8 mouse cellular contexts compared by ENCODE assay signal in genomic region chr11:55497885-55498284, GRCm38 (mm10). TPM values are rescaled to one million over a fixed set of nuclear protein-coding genes. Genes with fewer than 3 reads are reported as not detected.
A peak's percentile ranks its signal among the peaks of the same experiment; 100 is the strongest.
DNase-seq lines count a peak whose midpoint lies in the region; ATAC-seq and TF ChIP-seq lines count a peak whose summit lies in the region.

No protein-coding gene starts in this region.

- no peak overlapping the region for H3K27ac ChIP-seq in hindbrain, embryonic 10.5 days
- H3K27ac ChIP-seq in hindbrain, embryonic 13.5 days: no peak overlapping the region
- no peak overlapping the region for H3K27ac ChIP-seq in liver, adult 2 months (replicated peaks; ENCODE audit: insufficient read depth, low read depth, low read length)
- H3K27ac ChIP-seq in neural tube, embryonic 14.5 days (ENCODE audit: low read depth, low read length): no peak overlapping the region

- no peaks in the 10 kb centered on the region for H3K79me2 ChIP-seq in liver, adult 2 months (ENCODE audit: control insufficient read depth, insufficient read depth, low read length)

- H3K36me3 ChIP-seq in hindbrain, embryonic 10.5 days: peaks cover 98% of the 10 kb centered on the region
- peaks cover 90% of the 10 kb centered on the region for H3K36me3 ChIP-seq in hindbrain, embryonic 13.5 days
- peaks cover 59% of the 10 kb centered on the region for H3K36me3 ChIP-seq in liver, adult 2 months (ENCODE audit: control insufficient read depth, insufficient read depth, low read length)
- H3K36me3 ChIP-seq in neural tube, embryonic 14.5 days (ENCODE audit: control insufficient read depth, insufficient read depth, low read length): peaks cover 57% of the 10 kb centered on the region

- TF ChIP-seq POLR2A in liver, adult 2 months (IDR thresholded peaks at IDR 0.05; ENCODE audit: extremely low read depth, insufficient read depth, low read length): no peak

- H3K9ac ChIP-seq in hindbrain, embryonic 13.5 days: no peak overlapping the region
- no peak overlapping the region for H3K9ac ChIP-seq in liver, adult 2 months (ENCODE audit: low read depth, low read length)
- H3K9ac ChIP-seq in neural tube, embryonic 14.5 days (replicated peaks; ENCODE audit: low read depth, low read length): no peak overlapping the region

- WGBS in hindbrain, embryonic 10.5 days: 74% methylated on average over 5 of the region's 5 CpGs
- 70% methylated on average over 5 of the region's 5 CpGs for WGBS in hindbrain, embryonic 13.5 days
- WGBS in liver, adult 2 months: 43% methylated on average over 5 of the region's 5 CpGs
- WGBS in neural tube, embryonic 14.5 days: 75% methylated on average over 5 of the region's 5 CpGs

- no peak overlapping the region for H3K4me2 ChIP-seq in hindbrain, embryonic 13.5 days
- H3K4me2 ChIP-seq in neural tube, embryonic 14.5 days (ENCODE audit: low read depth, low read length): no peak overlapping the region

- H3K27me3 ChIP-seq in hindbrain, embryonic 10.5 days (ENCODE audit: insufficient read depth, poor library complexity, severe bottlenecking): no peaks in the 10 kb centered on the region
- no peaks in the 10 kb centered on the region for H3K27me3 ChIP-seq in hindbrain, embryonic 13.5 days
- H3K27me3 ChIP-seq in liver, adult 2 months (ENCODE audit: control insufficient read depth, insufficient read depth, low read length): no peaks in the 10 kb centered on the region
- no peaks in the 10 kb centered on the region for H3K27me3 ChIP-seq in neural tube, embryonic 14.5 days (ENCODE audit: control insufficient read depth, insufficient read depth, low read length)

- ATAC-seq in hindbrain, embryonic 13.5 days (ENCODE audit: low FRiP score): no peak
- peak; percentile 69 for ATAC-seq in inflammation-experienced regulatory T-cells, adult 6 months
- 0 out of 2 replicates have a peak, but pooled peaks have one; percentile 68 for ATAC-seq in neural tube, embryonic 14.5 days (ENCODE audit: low read depth)

- no peaks in the 10 kb centered on the region for H3K9me3 ChIP-seq in hindbrain, embryonic 10.5 days
- no peaks in the 10 kb centered on the region for H3K9me3 ChIP-seq in hindbrain, embryonic 13.5 days
- H3K9me3 ChIP-seq in neural tube, embryonic 14.5 days (ENCODE audit: control insufficient read depth, low read length): no peaks in the 10 kb centered on the region

- DNase-seq in hindbrain, embryonic 10.5 days (ENCODE audit: low spot score): peak; percentile 43
- peak; percentile 84 for DNase-seq in R1 (ENCODE audit: low read depth, low spot score)
- peak; percentile 77 for DNase-seq in embryo, embryonic 10 days (ENCODE audit: low spot score)
- peak; percentile 60 for DNase-seq in liver, adult 2 months (ENCODE audit: extremely low read depth, low read depth, low spot score)
- peak; percentile 65 for DNase-seq in yolk sac, embryonic 10.5 days (ENCODE audit: low spot score)

- peak; percentile 60 for TF ChIP-seq CTCF in liver, adult 2 months (IDR thresholded peaks at IDR 0.05; ENCODE audit: low read depth, low read length)

- H3K4me3 ChIP-seq in hindbrain, embryonic 10.5 days: no peak overlapping the region
- no peak overlapping the region for H3K4me3 ChIP-seq in hindbrain, embryonic 13.5 days
- no peak overlapping the region for H3K4me3 ChIP-seq in liver, adult 2 months (ENCODE audit: insufficient read depth, low read depth, low read length)
- no peak overlapping the region for H3K4me3 ChIP-seq in neural tube, embryonic 14.5 days (ENCODE audit: low read depth, low read length)

- no peaks in the 10 kb centered on the region for H3K4me1 ChIP-seq in hindbrain, embryonic 10.5 days (replicated peaks)
- no peaks in the 10 kb centered on the region for H3K4me1 ChIP-seq in hindbrain, embryonic 13.5 days (replicated peaks)
- no peaks in the 10 kb centered on the region for H3K4me1 ChIP-seq in liver, adult 2 months (ENCODE audit: control insufficient read depth, insufficient read depth, low read length)
- no peaks in the 10 kb centered on the region for H3K4me1 ChIP-seq in neural tube, embryonic 14.5 days (ENCODE audit: control insufficient read depth, insufficient read depth, low read length)

RNA-seq across cellular contexts. Expression of gene G3bp1, which starts 28.4 kb away (rescaled TPM):
- 221 and 269 TPM in 2 replicates for polyA plus RNA-seq in hindbrain, embryonic 10.5 days (2016; fragmentation: Nextera tagmentation; extraction: Ambion mirVana)
- 126 and 127 TPM in 2 replicates for polyA plus RNA-seq in hindbrain, embryonic 13.5 days (2015; fragmentation: Nextera tagmentation; extraction: Ambion mirVana)
- polyA plus RNA-seq in inflammation-experienced regulatory T-cells, adult 6 months (2017; shearing (Covaris generic)): 10 to 100 TPM; 63.4 to 72.4 (median 65.1) TPM
- 15.7 and 19.5 TPM in 2 replicates for total RNA-seq in liver, adult 2 months (2014; rRNA removed)
- polyA plus RNA-seq in liver, adult 2 months (2012; rRNA removed): 13.6 and 14.0 TPM in 2 replicates
- 96.9 and 111 TPM in 2 replicates for polyA plus RNA-seq in neural tube, embryonic 14.5 days (2014; fragmentation: Nextera tagmentation; extraction: Ambion mirVana)

RNA-seq across cellular contexts. Expression of gene Atox1, which starts 36.8 kb away (rescaled TPM):
- polyA plus RNA-seq in hindbrain, embryonic 10.5 days (2016; fragmentation: Nextera tagmentation; extraction: Ambion mirVana): 269 and 322 TPM in 2 replicates
- 302 and 316 TPM in 2 replicates for polyA plus RNA-seq in hindbrain, embryonic 13.5 days (2015; fragmentation: Nextera tagmentation; extraction: Ambion mirVana)
- 100 to 1,000 TPM; 193 to 267 (median 197) TPM for polyA plus RNA-seq in inflammation-experienced regulatory T-cells, adult 6 months (2017; shearing (Covaris generic))
- 220 and 227 TPM in 2 replicates for total RNA-seq in liver, adult 2 months (2014; rRNA removed)
- 358 and 464 TPM in 2 replicates for polyA plus RNA-seq in liver, adult 2 months (2012; rRNA removed)
- polyA plus RNA-seq in neural tube, embryonic 14.5 days (2014; fragmentation: Nextera tagmentation; extraction: Ambion mirVana): 295 and 303 TPM in 2 replicates
